Mouse (Mus musculus) stomach, postnatal 0 days (tissue): ENCODE data around the gene Chd1.

Source experiments
- CTCF ChIP-seq: IDR thresholded peaks from 2 replicates; pipeline ENCODE4 v1.5.1; 2016; ENCODE audit warnings: antibody characterized with exemption, low read depth, mild to moderate bottlenecking, moderate library complexity
- EP300 ChIP-seq: optimal IDR thresholded peaks from 2 replicates; pipeline ENCODE3; 2016; ENCODE audit warnings: antibody characterized with exemption

DNA sequence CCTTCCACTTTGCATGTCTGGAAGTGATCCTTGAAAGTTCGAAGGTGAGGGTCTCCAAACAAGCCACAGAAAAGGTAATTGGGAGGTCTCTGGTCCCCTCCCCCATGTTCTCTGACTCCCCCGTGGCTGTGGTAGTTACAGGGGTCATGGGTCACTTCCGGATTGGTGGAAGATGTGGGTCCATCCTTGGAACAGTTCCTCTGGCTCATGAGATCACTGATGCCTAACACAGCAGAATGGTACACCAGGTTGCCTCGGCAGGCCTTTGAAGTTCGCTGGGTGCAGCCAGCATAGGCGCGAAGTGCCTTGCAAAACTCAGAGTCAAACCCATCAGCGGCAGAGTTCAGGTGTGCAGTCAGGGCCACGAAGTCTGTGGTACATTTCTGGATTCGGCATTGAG, 116.0 kb downstream of the Chd1 start:
- TF ChIP-seq CTCF (no peak), EP300 (no peak)
